Mouse (Mus musculus): ENCODE data around the gene Gpr146. TPM values are rescaled to one million over a fixed set of nuclear protein-coding genes. Genes with fewer than 3 reads are reported as not detected.
"Not testable (repeated sequence)": the region's sequence is repeated elsewhere in the genome, so short reads cannot be mapped to it uniquely, and the experiment has no call there.

Gene Gpr146
- total RNA-seq, 4 experiments from 2014 or later = 20.9 to 28.6 (median 25.4) TPM

GRCm38 (mm10) chr5:139380385-139381248, 3.1 kb downstream of the Gpr146 start:
- DNase-seq (ENCODE audit: low spot score in 2 of 2) = peak; percentile 95

DNA sequence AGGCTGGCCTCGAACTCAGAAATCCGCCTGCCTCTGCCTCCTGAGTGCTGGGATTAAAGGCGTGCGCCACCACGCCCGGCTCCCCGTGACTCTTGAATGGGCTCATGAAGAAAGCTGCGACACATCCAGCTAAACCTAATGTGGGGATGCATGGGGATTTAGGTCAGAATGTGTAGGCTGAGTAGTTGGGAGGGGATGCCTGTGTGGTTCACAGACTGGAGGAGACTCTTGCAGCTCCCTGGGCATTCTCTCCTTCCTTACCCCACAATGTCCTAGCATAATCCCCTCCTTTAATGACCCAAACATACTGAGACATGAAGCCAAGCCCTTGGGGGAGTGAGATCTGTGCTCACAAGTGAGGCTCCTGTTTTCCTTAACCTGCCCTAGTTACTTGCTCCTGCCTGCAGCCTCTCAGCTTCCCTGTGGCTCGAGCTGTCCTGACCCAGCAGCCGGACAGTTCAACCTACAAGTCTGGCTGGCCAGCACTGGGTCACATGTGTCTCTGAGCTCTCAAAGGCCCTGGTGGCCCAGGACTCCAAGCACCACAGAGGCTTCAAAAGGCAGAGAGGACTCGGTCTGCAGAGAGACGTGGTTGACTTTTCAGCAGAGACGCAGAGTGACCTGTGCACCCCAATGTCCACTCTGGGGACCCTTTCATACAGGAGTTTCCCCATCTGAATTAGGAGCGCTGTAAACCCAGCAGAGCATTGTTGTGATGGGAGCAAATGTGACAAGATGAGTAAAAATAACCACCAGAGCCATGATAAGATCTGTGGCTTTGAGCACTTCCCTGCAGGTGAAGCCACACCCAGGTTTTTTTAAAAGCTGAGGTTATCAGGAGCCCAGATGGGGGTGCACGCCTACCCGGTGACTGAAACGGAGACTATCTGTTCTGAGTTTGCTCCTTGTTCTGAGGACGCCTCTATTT, 4.4 kb downstream of the Gpr146 start:
- peak in 1 of 2 experiments; percentile 48 for DNase-seq (ENCODE audit: low spot score in 2 of 2)

DNA sequence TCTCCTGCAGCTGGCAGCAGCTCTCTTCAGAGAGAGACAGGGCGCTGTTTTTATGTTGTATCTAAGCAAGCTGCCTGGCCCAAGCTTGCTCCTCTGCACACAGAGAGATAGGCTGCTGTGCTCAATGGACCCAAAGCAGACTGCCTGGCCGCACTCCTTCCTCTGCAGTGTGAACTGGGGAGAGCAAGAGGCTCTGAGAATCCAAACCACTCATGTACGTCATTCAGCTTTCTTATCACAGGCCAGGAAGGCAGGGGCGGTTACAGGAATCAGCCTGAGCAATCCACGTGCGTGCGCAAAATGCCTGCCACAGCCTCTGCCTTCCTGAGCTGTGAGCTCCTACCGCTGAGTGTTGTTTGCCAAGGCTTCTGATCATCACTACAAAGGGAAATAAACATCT, 5.3 kb downstream of the Gpr146 start:
- DNase-seq (ENCODE audit: low spot score in 2 of 2) = no peak

- no peak for DNase-seq (ENCODE audit: low spot score in 2 of 2)
Measured at GRCm38 (mm10) chr5:139383234-139383633, 5.7 kb downstream of the Gpr146 start.

GRCm38 (mm10) chr5:139384531-139384930, 7.0 kb downstream of the Gpr146 start:
- peak; percentile 66 to 79 for DNase-seq (ENCODE audit: low spot score in 2 of 2)

DNA sequence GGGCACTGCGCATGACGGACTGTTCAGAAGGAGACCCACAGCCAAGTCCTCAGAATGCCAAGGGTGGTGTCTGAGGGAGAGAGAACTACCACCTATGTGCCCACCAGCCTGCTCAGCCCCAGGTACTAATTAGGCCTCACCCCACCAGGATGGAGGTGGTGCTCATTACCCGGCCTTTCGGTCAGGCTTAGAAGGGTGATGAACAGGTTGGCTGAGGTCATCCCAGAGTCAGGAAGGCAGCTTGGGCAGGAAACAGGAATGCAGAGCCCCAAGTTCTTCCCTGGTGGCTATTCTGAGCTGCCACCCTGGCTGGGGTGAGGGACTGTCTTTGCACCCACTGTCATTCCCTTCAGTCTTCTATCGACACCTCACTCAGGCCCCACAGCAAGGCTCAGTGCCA, 8.6 kb downstream of the Gpr146 start:
- no peak for DNase-seq (ENCODE audit: low spot score in 2 of 2)

DNA sequence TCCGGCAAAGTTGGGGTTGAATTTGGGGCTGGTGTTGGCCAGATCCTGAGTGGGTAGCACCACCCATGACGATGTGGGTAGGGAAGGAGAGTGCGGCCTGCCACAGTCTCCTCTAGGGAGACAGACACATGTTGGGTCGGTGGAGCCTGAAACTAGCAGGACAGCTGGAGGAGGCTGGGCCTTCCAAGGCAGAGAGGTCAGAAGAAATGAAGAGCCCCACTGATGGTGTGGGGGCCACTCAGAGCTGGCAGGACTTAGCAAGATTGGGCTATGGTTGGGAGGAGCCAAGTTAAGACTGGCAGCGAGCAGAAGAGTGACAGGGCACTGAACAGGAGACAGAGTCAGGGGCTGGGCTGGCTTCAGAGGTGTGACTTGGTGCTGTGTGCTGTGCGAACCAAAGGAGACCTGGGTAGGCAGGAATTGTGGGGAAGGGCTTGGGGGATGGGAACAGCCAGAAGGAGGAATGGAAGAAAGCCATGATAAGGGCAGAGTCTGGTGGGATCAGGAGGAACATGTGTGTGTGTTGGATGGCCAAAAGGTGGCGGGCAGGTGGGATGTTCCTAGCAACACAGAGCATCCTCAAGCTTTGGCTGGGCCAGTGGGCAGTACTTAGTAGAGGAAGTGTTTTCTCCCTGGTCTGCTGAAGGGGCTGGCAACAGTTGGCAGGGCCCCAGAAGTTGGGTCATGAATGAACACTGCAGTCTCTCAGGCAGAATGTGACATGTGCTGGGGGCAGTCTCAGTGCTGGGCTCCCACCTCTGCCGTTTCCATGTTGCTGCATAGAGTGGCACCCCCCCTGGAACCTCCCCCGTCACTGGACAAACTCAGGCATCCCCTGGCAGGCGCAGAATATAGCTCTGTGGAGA, 10.1 kb downstream of the Gpr146 start:
- DNase-seq (ENCODE audit: low spot score in 2 of 2) = no peak

DNA sequence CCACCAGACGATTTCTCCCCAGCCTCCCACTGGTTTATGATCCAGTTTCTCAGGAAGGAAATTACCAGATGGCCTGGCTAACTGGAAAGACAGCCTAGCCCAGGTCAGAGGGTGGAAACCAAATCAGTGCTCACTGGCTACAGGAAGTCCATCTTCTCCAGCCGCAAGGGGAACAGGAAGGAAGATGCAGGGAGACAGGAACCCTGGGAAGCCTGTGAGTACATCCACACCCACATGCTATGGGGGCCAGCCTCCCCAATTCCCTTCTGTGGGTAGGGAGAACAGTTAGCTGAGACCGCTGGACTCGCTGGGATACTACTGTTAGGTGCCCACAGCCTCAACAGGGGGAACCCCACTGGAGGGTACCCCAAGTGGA, 10.7 kb downstream of the Gpr146 start:
- DNase-seq (ENCODE audit: low spot score in 2 of 2) = no peak

DNA sequence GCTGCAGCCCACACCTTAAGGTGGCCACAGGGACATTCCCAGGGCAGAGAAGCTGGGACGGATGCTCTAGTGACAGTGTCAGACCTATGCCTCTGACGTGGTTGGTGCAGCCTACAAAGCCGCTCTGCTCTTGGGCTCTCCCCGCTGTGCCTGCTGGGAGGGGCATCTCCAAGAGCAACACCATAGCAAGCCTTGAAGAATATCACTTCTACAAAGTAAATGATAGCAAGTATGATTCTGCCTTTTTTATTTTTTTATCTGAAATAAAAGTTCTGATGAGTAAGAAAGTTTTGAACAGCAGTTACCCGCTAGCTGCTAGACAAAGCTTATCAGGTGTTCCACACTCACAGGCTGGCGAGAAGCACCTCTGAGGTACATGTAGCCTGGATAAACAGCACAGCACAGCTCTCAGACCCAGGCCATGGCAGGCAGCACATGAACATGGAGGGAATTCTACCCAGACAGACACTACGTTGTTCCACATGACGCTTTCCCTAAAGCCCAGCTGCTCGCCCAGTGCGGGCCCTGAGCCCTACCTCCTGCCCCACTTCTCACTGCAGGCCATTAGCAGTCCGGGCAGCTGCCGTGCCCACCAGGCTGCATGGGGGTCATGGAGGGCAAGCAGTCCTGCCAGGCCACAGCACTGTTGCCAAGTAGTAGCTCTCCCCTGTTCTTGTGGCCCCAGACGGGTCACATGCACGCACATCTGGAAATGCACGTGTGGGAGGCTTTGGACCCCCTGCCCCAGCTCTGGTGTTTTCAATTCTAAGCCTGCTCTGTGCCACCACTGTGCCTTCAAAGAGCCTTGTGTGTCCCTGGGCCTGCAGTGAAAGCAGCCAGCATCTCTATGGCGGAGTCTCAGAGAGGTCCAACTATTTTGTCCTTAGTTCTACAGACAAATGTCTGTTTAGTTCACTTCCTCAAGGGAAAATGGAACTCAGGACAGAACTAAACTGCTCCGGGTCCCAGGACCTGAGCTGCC, 11.5 kb downstream of the Gpr146 start:
- peak; percentile 29 to 54 for DNase-seq (ENCODE audit: low spot score in 2 of 2)

DNA sequence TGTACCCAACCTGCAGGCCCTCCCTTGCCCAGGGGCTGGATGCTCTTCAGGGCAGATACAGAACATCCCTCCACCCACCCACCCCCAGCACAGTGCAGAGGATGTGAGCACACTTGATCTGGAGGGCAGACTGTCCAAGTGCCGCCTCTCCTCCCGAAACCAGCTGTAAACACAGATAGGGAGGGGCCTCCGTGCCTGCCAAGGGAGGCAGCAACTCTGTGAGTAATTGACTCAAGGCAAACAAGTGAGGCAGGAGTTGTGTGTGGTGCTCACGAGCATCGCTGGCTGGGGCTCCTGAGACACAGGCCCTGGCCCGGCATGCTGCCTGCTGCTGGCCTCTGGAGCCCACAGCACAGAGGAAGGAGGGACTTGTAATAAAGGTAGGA, 12.2 kb downstream of the Gpr146 start:
- peak; percentile 66 to 80 for DNase-seq (ENCODE audit: low spot score in 2 of 2)

GRCm38 (mm10) chr5:139390324-139391119, 13.0 kb downstream of the Gpr146 start:
- DNase-seq (ENCODE audit: low spot score in 2 of 2) = not testable (repeated sequence)

GRCm38 (mm10) chr5:139391309-139391990, 14.0 kb downstream of the Gpr146 start:
- no peak for DNase-seq (ENCODE audit: low spot score in 2 of 2)

- no peak for DNase-seq (ENCODE audit: low spot score in 2 of 2)
Measured at GRCm38 (mm10) chr5:139392219-139393196, 15.0 kb downstream of the Gpr146 start.

- DNase-seq (ENCODE audit: low spot score in 2 of 2) = no peak
Measured at GRCm38 (mm10) chr5:139393197-139393588, 15.7 kb downstream of the Gpr146 start.

DNA sequence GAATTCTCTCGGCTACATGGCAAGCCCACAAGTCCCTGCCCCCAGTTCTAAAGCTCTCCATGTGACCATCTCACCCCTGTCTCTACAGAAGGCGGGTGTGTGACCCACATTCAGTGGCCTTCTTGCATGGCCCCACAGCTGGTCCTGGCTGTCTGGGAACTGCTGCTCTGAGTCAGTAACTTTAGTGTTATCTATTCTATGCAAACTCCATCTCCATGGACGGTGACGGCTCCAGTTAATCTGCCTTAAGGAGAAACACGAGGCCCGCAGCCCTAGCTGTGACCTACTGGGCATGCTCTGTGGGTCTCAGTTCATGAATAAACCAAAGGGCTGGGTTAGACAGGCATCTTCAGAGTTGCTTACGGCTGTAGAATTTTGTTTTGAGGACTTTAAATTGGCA, 16.9 kb downstream of the Gpr146 start:
- no peak for DNase-seq (ENCODE audit: low spot score in 2 of 2)

- DNase-seq (ENCODE audit: low spot score in 2 of 2) = no peak
Measured at GRCm38 (mm10) chr5:139395528-139395927, 18.0 kb downstream of the Gpr146 start.

DNA sequence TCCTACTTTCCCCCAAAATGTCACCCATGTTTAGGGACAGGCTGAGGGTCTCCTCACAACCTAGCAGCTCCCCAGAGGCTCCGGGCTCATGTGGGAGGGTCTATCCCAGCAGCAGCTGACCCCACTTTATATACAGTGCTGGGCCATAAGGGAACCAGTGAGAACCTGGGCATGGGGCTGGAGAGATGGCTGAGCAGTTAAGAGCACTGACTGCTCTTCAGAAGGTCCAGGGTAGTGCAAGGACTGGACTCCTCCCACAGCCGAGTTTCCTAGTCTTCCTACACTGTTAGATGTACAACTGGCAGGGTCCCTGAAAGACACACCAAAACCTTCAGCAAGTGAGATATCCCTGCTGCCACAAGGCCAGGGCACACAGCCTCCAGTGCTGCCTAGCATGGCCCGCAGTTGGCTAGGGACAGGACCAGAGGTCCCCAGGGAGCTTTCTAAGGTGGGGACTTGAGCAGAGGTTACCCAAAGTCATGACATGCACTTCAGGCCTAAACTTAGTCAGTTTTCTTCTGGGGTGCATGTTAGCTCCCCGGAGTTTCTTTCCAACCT, 19.9 kb downstream of the Gpr146 start:
- no peak for DNase-seq (ENCODE audit: low spot score in 2 of 2)

Measured in gastrocnemius, adult 8-10 months (tissue).